Mouse (Mus musculus) forebrain, embryonic 15.5 days (tissue): ENCODE measurements around the gene Gal3st4. TPM values are rescaled to one million over a fixed set of nuclear protein-coding genes. Genes with fewer than 3 reads are reported as not detected.

Source experiments
- ATAC-seq: fragments of 200-750 bp; cut with Nextera tagmentation; replicated peaks from 2 replicates; pipeline ENCODE4 v1.8.0; 2017; ENCODE audit warnings: mild to moderate bottlenecking, moderate TSS enrichment, moderate library complexity
- H3K27ac ChIP-seq: fragments of 300-500 bp; sonication (generic); replicated peaks from 2 replicates; pipeline ENCODE4 v1.5.1; 2015; ENCODE audit warnings: mild to moderate bottlenecking, inconsistent platforms
- H3K27me3 ChIP-seq: fragments of 300-500 bp; sonication (generic); 2 replicates; pipeline ENCODE4 v1.6.1; 2015; ENCODE audit warnings: inconsistent platforms
- H3K36me3 ChIP-seq: fragments of 300-500 bp; sonication (generic); 2 replicates; pipeline ENCODE4 v1.6.1; 2015; ENCODE audit warnings: mild to moderate bottlenecking, inconsistent platforms
- H3K4me1 ChIP-seq: fragments of 300-500 bp; sonication (generic); 2 replicates; pipeline ENCODE4 v1.6.1; 2015; ENCODE audit warnings: inconsistent platforms
- H3K4me2 ChIP-seq: fragments of 300-500 bp; sonication (generic); replicated peaks from 2 replicates; pipeline ENCODE4 v1.6.1; 2015; ENCODE audit warnings: mild to moderate bottlenecking, inconsistent platforms
- H3K4me3 ChIP-seq: fragments of 300-500 bp; sonication (generic); 2 replicates; pipeline ENCODE4 v1.5.1; 2015; ENCODE audit warnings: mild to moderate bottlenecking, inconsistent platforms
- H3K9ac ChIP-seq: fragments of 300-500 bp; sonication (generic); replicated peaks from 2 replicates; pipeline ENCODE4 v1.6.1; 2015; ENCODE audit warnings: mild to moderate bottlenecking, inconsistent platforms
- H3K9me3 ChIP-seq: fragments of 300-500 bp; sonication (generic); 2 replicates; pipeline ENCODE4 v1.6.1; 2016; ENCODE audit warnings: inconsistent platforms
- WGBS: fragments of 180-500 bp; shearing (Covaris S2); methylation state at CpG from one replicate; pipeline ENCODE4 v1.1.7; 2015; ENCODE audit warnings: mixed read lengths; 5-methylcytosine and 5-hydroxymethylcytosine counted together
- polyA plus RNA-seq: library from polyadenylated mRNA; unstranded; fragments of >200 nt; fragmentation: Nextera tagmentation; extraction: Ambion mirVana; gene quantifications from 2 replicates; pipeline ENCODE4 v1.2.1, GENCODE M21; 2015

Gal3st4 gene
- polyA plus RNA-seq, result 1.6 and 2.1 TPM in 2 replicates

DNA sequence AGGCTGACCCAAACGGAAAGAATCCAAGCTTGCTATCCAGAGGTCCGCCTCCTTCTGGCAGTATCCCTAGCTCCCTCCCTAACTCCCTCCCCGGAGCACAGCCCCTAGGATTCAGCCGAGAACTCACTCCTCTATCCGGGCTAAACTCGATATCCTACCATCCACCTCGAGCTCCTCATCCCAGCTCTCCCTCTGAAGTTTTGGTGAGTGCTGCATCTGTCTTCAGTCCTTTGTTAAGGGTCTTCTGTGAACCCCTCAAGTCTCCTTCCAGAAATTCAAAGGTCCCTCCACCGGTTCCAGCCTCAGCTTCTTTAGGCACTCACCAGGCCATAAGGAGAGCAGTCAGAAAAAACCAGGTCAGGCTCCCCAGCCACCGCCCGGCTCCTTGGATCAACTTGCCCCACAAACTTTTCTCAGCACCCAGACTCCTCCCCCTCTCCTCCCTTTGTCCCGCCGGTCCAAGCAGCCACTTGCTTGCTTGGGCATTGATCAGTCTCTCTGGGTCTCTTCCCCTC is at the start of gene Gal3st4:
Gene Gal3st4 (minus strand): TSS at position 432 of the 515 bp plus-strand sequence.
- Histone ChIP-seq H3K36me3 (peaks cover 5% of the 10 kb centered on the region), H3K9me3 (no peaks in the 10 kb centered on the region), H3K4me2 (no peak within 1 kb of the TSS; the same call in 1 of the 2 replicates), H3K27me3 (no peaks in the 10 kb centered on the region), H3K4me3 (no peak within 1 kb of the TSS), H3K27ac (no peak within 1 kb of the TSS), H3K4me1 (peaks cover 46% of the 10 kb centered on the region), H3K9ac (peak within 1 kb of the TSS; percentile 0; the same call in 1 of the 2 replicates)
- 0 out of 2 replicates have a peak, but pooled peaks have one; percentile 24 for ATAC-seq
- WGBS, result under 1% methylated on average over 12 of the region's 12 CpGs

DNA sequence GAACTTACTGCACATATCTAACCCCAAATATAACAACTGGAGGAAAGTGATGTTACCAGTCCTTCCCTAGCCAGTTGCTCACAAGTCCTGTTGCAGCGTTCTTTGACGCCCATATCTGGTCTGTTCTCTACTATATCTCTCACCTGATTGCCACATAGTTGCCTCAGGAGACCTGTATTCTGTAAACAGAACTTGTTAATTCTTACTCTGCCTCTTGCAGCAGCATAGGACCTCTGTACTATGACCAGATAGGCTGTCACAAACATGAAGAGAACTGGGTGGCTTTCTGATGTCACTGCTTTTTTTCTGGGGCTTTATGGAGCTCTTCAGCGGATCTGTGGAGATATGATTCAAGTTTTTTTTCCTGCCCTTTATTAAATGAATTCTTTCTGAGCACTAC is 40.2 kb upstream of the Gal3st4 start:
- ATAC-seq, result no peak
- Histone ChIP-seq H3K27ac (no peak overlapping the region), H3K9me3 (no peaks in the 10 kb centered on the region), H3K9ac (no peak overlapping the region), H3K27me3 (no peaks in the 10 kb centered on the region), H3K36me3 (no peaks in the 10 kb centered on the region), H3K4me3 (no peak overlapping the region), H3K4me1 (no peaks in the 10 kb centered on the region), H3K4me2 (no peak overlapping the region)
- WGBS, result 95% methylated on average over 3 of the region's 3 CpGs

DNA sequence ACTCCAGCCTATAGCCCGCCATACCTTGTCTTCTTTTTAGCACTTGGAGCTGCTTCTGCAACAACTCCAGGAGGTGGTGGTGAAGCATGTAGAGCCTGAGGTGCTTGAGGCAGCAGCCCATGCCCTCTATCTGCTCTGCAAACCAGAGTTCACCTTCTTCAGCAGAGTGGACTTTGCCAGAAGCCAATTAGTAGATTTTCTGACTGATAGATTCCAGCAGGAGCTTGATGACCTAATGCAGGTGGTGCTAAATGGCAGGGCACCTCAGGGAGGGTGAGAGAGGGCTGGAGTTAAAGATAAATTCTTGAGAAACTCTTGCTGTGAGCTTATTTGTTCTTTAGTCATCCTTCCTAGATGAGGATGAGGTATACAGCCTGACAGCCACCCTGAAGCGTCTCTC is 27.0 kb upstream of the Gal3st4 start:
- 89% methylated on average over 2 of the region's 2 CpGs for WGBS
- Histone ChIP-seq H3K9me3 (no peaks in the 10 kb centered on the region), H3K27ac (no peak overlapping the region), H3K4me1 (no peaks in the 10 kb centered on the region), H3K4me3 (no peak overlapping the region), H3K9ac (no peak overlapping the region), H3K36me3 (no peaks in the 10 kb centered on the region), H3K27me3 (no peaks in the 10 kb centered on the region), H3K4me2 (no peak overlapping the region)
- ATAC-seq, result no peak

DNA sequence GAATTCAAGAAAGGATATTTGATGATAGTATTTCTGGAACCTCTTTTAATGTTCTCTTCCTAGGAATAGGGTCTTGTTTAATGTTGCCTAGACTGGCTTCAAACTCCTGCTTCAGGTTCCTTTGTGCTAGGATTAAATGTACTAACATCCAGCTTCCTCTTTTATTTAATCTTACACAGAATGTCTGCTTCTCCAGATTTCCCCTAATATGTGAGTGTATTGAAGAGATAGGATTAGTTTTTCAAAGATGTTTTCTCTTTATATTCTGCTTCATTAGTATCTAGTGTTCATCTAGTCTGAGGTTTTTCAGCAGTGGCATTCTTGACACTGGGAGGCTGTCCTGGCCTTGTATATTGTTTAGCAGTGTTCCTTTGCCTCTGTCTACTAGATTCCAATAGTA is 21.5 kb upstream of the Gal3st4 start:
- Histone ChIP-seq H3K4me2 (no peak overlapping the region), H3K27me3 (no peaks in the 10 kb centered on the region), H3K27ac (no peak overlapping the region), H3K36me3 (no peaks in the 10 kb centered on the region), H3K9ac (no peak overlapping the region), H3K4me1 (no peaks in the 10 kb centered on the region), H3K9me3 (no peaks in the 10 kb centered on the region), H3K4me3 (no peak overlapping the region)
- ATAC-seq, result no peak

DNA sequence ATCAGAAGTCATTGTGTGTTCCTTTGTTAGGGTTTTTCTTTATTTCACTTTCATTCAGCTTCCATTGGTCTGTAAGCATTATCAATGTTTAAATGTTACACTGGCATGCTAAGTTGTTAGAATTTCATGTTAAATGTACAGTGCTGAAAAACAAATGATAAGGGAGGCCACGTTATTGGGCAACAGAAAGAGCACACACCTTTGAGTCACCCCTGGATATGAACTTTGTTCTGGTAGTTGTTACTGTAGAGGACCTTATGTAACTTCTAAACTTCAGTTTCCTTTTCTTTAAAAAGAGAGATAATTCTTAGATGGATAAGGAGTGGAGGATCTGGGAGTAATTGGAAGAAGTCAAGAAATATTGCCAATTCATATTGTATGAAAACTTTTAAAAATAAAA is 19.0 kb upstream of the Gal3st4 start:
- H3K9ac ChIP-seq, result no peak overlapping the region
- no peaks in the 10 kb centered on the region for H3K27me3 ChIP-seq
- no peak overlapping the region for H3K27ac ChIP-seq
- H3K4me3 ChIP-seq, result no peak overlapping the region
- no peaks in the 10 kb centered on the region for H3K4me1 ChIP-seq
- 80% methylated on average over 1 of the region's 1 CpGs for WGBS
- ATAC-seq, result no peak
- H3K4me2 ChIP-seq, result no peak overlapping the region
- H3K36me3 ChIP-seq, result no peaks in the 10 kb centered on the region
- H3K9me3 ChIP-seq, result no peaks in the 10 kb centered on the region

DNA sequence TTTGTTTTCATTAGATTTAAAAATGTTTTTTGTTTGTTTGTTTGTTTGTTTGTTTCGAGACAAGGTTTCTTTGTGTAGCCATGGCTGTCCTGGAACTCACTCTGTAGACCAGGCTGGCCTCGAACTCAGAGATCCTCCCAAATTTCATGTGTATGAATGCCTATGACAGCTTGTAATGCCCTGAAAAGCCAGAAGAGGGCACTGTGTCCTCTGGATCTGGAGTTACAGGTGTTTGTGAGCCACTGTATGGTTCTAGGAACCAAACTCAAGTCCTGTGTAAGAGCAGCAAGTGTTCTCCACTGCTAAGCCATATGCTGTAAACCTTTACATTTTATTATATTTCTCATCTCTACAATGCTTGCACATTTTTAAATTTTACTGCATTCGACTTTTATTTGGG is 15.2 kb upstream of the Gal3st4 start:
- H3K9me3 ChIP-seq, result no peaks in the 10 kb centered on the region
- no peaks in the 10 kb centered on the region for H3K36me3 ChIP-seq
- no peak overlapping the region for H3K9ac ChIP-seq
- H3K4me2 ChIP-seq, result no peak overlapping the region
- no peak overlapping the region for H3K27ac ChIP-seq
- H3K27me3 ChIP-seq, result no peaks in the 10 kb centered on the region
- no peaks in the 10 kb centered on the region for H3K4me1 ChIP-seq
- WGBS, result 80% methylated on average over 3 of the region's 3 CpGs
- H3K4me3 ChIP-seq, result no peak overlapping the region
- ATAC-seq, result no peak

DNA sequence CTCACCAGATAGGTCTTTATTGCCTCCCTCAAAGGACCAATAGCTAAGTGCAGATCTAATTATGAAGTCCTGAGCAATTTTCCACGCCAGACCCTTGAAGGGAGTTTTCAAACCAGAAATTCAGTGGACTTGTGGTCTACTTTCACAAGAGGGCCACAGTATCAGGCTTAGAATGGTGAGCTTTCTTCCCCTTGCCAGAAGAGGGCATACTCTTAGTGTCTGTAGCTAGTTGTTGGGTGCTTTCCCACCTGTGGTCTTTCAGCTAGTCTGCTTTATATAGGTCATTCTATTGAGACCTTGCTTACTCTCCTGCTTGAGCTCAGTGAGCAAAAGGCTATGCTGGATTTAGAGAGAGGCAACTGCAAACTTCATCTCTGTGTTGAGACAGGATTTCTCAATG is 10.9 kb upstream of the Gal3st4 start:
- Histone ChIP-seq H3K27ac (no peak overlapping the region), H3K9ac (no peak overlapping the region), H3K4me3 (no peak overlapping the region), H3K36me3 (no peaks in the 10 kb centered on the region), H3K4me2 (no peak overlapping the region), H3K27me3 (no peaks in the 10 kb centered on the region), H3K9me3 (peaks cover 5% of the 10 kb centered on the region; the same call in 1 of the 2 replicates), H3K4me1 (peaks cover 10% of the 10 kb centered on the region)
- ATAC-seq, result no peak
- 53% methylated on average over 1 of the region's 1 CpGs for WGBS

DNA sequence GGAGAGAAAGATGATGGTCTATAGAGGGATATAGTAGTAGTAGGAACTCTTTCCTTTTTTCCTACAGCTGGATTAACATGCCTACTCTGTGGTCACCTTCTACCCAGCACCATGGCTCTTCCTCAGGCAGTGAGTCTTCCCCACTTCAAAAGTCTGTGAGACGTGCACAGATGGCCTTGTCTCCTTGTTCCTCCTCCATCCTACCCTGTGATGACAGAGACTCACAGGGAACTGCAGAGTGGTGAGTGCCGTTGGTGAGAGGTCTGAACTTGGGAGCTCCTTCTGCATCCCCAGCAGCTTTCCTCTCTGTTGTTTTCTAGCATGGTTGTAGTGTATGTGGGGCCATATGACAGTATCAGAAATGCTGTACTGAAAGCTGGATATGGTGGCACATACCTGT is 9.2 kb upstream of the Gal3st4 start:
- WGBS, result 84% methylated on average over 2 of the region's 2 CpGs
- no peak overlapping the region for H3K4me3 ChIP-seq
- H3K9ac ChIP-seq, result no peak overlapping the region
- no peak overlapping the region for H3K27ac ChIP-seq
- H3K9me3 ChIP-seq, result peaks cover 5% of the 10 kb centered on the region; the same call in 1 of the 2 replicates
- no peak overlapping the region for H3K4me2 ChIP-seq
- no peak for ATAC-seq
- peaks cover 28% of the 10 kb centered on the region for H3K4me1 ChIP-seq
- H3K27me3 ChIP-seq, result no peaks in the 10 kb centered on the region
- peaks cover 9% of the 10 kb centered on the region for H3K36me3 ChIP-seq

DNA sequence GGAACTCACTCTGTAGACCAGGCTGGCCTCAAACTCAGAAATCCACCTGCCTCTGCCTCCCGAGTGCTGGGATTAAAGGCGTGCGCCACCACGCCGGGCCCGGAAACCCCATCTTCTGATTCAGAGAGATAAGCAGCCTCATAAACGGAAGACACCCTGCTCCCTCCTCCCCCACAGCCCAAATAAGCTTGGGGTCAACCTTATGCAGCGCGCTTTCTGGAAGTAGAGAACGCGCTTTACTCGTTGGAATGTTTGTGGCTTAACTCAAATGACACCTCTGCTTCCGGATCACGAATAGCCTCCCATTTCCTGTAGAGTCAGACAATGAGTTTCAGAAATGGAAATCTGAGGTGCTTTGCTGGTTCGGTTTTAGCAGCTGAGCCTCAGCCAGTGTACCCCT is 8.2 kb upstream of the Gal3st4 start:
- Histone ChIP-seq H3K27ac (no peak overlapping the region), H3K4me2 (no peak overlapping the region), H3K27me3 (no peaks in the 10 kb centered on the region), H3K9ac (no peak overlapping the region), H3K4me3 (no peak overlapping the region), H3K36me3 (peaks cover 9% of the 10 kb centered on the region), H3K9me3 (peaks cover 5% of the 10 kb centered on the region; the same call in 1 of the 2 replicates), H3K4me1 (peaks cover 37% of the 10 kb centered on the region)
- ATAC-seq, result no peak
- 94% methylated on average over 15 of the region's 15 CpGs for WGBS

DNA sequence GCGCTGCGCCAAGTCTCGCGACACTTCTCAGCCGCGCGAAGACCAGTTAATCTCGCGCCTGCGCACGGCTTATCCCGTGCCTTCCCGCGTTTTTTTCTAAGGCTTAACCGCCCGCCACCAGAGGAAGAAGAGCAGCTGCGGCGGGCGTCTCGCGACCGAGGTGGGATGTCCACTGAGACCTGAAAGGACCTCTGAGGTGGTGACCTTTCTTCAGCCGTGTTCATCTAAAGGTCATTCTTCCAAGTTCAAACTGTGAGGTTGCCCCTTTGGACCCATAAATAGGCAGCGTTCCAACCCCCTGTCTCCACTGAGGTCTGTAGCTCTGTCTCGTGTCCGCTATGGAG is 7.8 kb upstream of the Gal3st4 start:
- H3K27ac ChIP-seq, result 0 out of 2 replicates have a peak overlapping the region, but pooled peaks have one; percentile 87
- H3K4me3 ChIP-seq, result peak overlapping the region; percentile 83
- no peak for ATAC-seq
- 26% methylated on average over 26 of the region's 26 CpGs for WGBS
- peak overlapping the region; percentile 77 for H3K4me2 ChIP-seq
- H3K27me3 ChIP-seq, result no peaks in the 10 kb centered on the region
- H3K36me3 ChIP-seq, result peaks cover 9% of the 10 kb centered on the region
- H3K4me1 ChIP-seq, result peaks cover 42% of the 10 kb centered on the region
- peaks cover 5% of the 10 kb centered on the region; the same call in 1 of the 2 replicates for H3K9me3 ChIP-seq
- no peak overlapping the region for H3K9ac ChIP-seq

DNA sequence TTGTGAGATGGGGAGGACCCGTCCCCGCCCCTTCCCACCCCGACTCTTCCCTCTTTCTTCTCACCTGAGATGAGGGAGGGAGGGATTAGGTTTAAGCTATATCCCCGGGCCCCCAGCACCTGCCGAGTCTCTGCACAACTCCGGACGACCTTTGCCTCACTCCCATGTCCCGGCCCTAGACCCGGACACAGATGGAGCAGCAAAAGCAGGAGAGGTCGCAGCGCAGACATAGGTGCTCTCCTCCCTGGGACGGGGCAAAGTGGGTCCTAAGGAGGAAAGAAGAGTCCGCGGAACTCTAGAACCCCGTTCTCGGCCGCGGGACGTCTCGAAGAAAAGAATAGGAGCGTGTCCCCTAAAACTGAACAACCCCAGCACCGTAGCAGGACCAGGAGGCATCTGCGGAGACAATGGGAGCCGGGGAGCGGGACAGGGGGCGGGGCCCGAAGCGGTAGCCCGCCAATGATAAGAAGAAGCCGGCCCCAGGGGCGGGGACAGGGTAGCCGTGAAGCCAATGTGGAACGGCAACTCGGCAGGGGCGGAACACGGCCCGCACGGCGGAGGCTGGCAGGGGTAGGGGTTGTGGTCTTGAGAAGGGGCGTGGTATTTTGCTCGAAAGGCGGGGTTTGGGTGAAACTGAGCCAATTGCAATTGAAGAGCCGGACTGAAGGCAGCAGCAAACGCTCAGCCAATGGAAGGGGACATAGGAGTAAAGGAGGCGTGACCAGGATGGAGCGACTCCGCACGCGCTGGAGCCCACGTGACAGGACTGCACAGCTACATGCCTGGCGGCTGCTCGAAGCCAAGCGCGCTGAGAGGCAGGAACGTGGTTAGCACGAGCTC is 7.2 kb upstream of the Gal3st4 start, which contains the start of the genes Gm43720, Gpc2 and Stag3:
Gene Gm43720 (minus strand): TSS at position 374 of the 840 bp plus-strand sequence.
Gene Gpc2 (minus strand): TSS at position 421 of the 840 bp plus-strand sequence.
Gene Stag3 (plus strand): TSS at position 656 of the 840 bp plus-strand sequence.
- Histone ChIP-seq H3K4me1 (peaks cover 48% of the 10 kb centered on the region), H3K27ac (peak within 1 kb of the TSS; percentile 87), H3K27me3 (no peaks in the 10 kb centered on the region), H3K4me2 (peak within 1 kb of the TSS; percentile 77), H3K9me3 (peaks cover 5% of the 10 kb centered on the region; the same call in 1 of the 2 replicates), H3K4me3 (peak within 1 kb of the TSS; percentile 83), H3K36me3 (peaks cover 9% of the 10 kb centered on the region), H3K9ac (peak within 1 kb of the TSS; percentile 95)
- under 1% methylated on average over 56 of the region's 56 CpGs for WGBS
- peak; percentile 98 for ATAC-seq

DNA sequence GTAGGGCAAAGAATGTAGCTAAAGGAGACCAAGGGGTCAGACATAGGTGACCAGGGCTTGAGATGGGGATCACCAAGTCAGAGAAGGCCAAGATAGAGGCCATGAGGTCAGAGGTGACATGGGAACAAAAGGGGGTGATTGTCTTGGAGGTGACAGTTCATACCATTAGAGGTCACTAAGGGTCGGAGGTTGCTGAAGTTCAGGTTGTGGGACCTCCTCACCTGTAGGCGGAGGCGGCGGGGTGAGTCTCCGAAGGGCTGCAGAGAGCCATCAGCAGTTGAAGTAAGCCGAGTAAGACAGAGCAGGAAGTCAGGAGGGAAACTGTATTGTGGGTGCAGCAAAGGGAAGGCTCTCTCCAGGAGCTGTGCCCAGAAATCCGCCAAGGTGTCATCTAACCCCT is 5.4 kb upstream of the Gal3st4 start:
- Histone ChIP-seq H3K4me2 (peak overlapping the region; percentile 77), H3K9me3 (peaks cover 5% of the 10 kb centered on the region; the same call in 1 of the 2 replicates), H3K9ac (peak overlapping the region; percentile 95; the same call in 1 of the 2 replicates), H3K4me1 (peaks cover 61% of the 10 kb centered on the region), H3K36me3 (peaks cover 9% of the 10 kb centered on the region), H3K27ac (no peak overlapping the region), H3K27me3 (no peaks in the 10 kb centered on the region), H3K4me3 (peak overlapping the region; percentile 83)
- no peak for ATAC-seq
- 94% methylated on average over 7 of the region's 7 CpGs for WGBS
